Mouse (Mus musculus): ENCODE results near the gene Mtss1l. TPM values are rescaled to one million over a fixed set of nuclear protein-coding genes. Genes with fewer than 3 reads are reported as not detected.
"Not testable (repeated sequence)": the region's sequence is repeated elsewhere in the genome, so short reads cannot be mapped to it uniquely, and the experiment has no call there.

The Mtss1l gene
- polyA plus RNA-seq, 1 experiment from 2014 or later: 12.9 TPM

DNA sequence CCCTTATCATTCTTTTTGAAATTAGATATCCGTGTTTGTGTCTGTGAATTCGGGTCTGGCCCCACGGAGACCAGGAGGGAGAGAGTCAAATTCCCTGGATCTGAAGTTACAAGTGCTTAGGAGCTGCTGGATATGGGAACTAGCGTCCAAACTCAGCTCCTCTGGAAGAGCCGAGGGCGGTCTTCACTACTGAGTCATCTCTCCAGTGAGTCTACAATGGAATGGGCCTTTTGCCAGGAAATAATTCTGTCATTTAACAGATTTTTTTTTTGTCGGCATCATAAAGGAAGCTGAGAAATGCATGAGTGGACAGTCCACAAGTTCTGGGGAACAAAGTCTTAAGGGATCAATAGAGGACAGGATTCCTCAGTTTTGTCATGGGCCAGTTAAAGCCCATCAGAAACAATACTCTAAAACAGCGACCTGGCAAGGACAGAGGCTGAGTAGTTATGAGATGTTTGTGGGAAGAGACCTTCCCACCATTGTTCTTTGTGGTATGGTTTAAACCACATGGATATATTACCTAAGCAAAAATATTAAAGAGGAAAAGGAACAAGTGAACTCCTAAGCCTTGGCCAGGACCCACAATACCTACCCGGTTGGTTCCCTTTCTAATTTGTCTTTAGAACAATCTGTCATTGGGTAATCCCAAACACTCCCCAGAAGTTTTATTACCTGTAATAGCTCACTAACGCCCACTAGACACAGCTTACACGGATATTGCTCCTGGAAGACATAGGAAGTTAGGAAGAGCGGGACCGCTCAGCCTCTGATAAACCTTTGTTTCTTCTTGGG lies 58.8 kb downstream of the Mtss1l start:
- 76% methylated on average over 13 of the region's 13 CpGs for WGBS
- Histone ChIP-seq H3K9ac (no peak overlapping the region), H3K27ac (ENCODE audit: poor library complexity, severe bottlenecking) (no peak overlapping the region), H3K4me3 (no peak overlapping the region), H3K4me2 (no peak overlapping the region), H3K27me3 (replicated peaks) (no peaks in the 10 kb centered on the region), H3K4me1 (replicated peaks) (no peaks in the 10 kb centered on the region), H3K36me3 (no peaks in the 10 kb centered on the region), H3K9me3 (replicated peaks) (no peaks in the 10 kb centered on the region; the same call in 1 of the 2 replicates)
- no peak for ATAC-seq (ENCODE audit: insufficient number of reproducible peaks, low FRiP score)

DNA sequence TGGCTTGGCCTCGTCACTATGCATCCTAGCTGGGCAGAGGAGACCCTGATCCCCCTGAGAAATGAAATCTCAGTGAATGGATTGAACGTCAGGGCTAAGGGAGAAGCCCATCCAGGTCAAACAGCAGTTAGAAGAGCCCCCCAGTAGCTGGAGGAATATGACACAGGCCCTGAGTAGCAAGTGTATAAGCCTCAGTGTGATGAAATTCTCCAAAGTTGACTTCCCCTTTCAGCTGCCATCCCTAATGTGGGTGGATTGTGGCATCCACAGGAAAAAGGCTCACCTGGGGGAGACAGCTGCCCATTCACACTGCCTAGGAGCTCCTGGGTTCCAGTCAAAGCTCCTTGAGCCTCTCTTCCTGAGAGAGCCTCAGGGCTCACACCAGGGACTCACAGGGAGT lies 64.1 kb downstream of the Mtss1l start:
- WGBS: 57% methylated on average over 2 of the region's 2 CpGs
- Histone ChIP-seq H3K9ac (no peak overlapping the region), H3K27ac (ENCODE audit: poor library complexity, severe bottlenecking) (no peak overlapping the region), H3K36me3 (no peaks in the 10 kb centered on the region), H3K4me1 (replicated peaks) (no peaks in the 10 kb centered on the region), H3K4me2 (no peak overlapping the region), H3K4me3 (no peak overlapping the region), H3K27me3 (replicated peaks) (no peaks in the 10 kb centered on the region), H3K9me3 (replicated peaks) (no peaks in the 10 kb centered on the region)
- no peak for ATAC-seq (ENCODE audit: insufficient number of reproducible peaks, low FRiP score)

DNA sequence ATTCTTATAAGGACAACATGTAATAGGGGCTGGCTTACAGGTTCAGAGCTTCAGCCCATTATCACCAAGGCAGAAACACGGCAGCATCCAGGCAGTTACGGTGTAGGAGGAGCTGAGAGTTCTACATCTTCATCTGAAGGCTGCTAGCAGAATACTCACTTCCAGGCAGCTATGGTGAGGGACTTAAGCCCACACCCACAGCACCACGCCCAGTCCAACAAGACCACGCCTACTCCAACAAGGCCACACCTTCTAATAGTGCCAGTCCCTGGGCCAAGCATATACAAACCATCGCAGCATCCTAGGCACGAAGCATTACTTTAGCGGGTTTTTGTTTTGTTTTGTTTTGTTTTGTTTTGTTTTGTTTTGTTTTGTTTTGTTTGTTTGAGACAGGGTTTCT lies 65.2 kb downstream of the Mtss1l start:
- not testable (repeated sequence) for H3K4me3 ChIP-seq; H3K4me2 ChIP-seq; H3K9ac ChIP-seq; H3K9me3 ChIP-seq (replicated peaks); H3K27ac ChIP-seq (ENCODE audit: poor library complexity, severe bottlenecking); H3K27me3 ChIP-seq (replicated peaks); ATAC-seq (ENCODE audit: insufficient number of reproducible peaks, low FRiP score); H3K36me3 ChIP-seq; H3K4me1 ChIP-seq (replicated peaks)
- 70% methylated on average over 7 of the region's 7 CpGs for WGBS

DNA sequence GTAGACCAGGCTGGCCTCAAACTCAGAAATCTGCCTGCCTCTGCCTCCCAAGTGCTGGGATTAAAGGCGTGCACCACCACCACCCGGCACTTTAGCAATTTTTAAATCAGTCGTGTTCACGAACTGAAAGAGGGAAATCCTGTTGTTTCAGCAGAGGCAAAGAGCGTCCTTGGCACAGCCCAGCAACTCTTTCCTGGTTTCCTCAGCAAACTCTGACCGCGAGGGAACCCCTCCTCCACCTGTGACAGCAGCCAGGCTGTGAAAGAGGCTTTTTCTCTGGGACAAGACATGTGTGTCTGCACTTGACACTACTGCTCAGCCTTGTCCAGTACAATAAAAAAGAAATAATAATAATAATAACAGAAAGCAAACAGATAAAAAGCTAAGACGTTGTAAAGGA lies 65.7 kb downstream of the Mtss1l start:
- WGBS: 71% methylated on average over 8 of the region's 8 CpGs
- Histone ChIP-seq H3K9ac (no peak overlapping the region), H3K4me3 (no peak overlapping the region), H3K36me3 (no peaks in the 10 kb centered on the region), H3K27ac (ENCODE audit: poor library complexity, severe bottlenecking) (no peak overlapping the region), H3K4me1 (replicated peaks) (no peaks in the 10 kb centered on the region), H3K4me2 (no peak overlapping the region), H3K9me3 (replicated peaks) (no peaks in the 10 kb centered on the region), H3K27me3 (replicated peaks) (no peaks in the 10 kb centered on the region)
- ATAC-seq (ENCODE audit: insufficient number of reproducible peaks, low FRiP score): no peak

DNA sequence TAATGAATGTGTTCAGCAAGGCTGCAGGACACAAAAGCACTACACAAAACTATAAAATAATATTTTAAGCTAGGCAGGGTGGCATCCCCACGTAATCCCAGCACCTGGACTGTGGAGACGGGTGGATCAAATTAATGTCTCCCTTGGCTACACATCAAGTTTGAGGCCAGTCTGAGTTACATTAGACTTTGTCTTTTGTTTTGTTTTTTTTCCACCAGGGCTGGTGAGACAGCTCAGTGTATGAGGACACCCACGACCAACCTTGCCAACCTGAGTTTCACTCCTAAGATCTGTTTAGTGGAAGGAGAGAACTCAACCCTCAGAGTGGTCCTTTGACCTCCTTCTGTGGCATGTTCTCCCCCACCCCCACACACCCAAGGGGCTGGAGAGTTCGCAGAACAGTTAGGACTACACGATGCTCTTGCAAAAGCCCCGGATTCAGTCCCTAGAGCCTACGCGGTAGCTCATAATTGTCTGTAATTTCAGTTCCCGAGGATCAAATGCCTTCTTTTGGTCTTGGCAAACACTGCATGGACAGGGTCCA lies 66.2 kb downstream of the Mtss1l start:
- no peaks in the 10 kb centered on the region for H3K27me3 ChIP-seq (replicated peaks)
- H3K36me3 ChIP-seq: no peaks in the 10 kb centered on the region
- no peak overlapping the region for H3K27ac ChIP-seq (ENCODE audit: poor library complexity, severe bottlenecking)
- WGBS: 87% methylated on average over 9 of the region's 9 CpGs
- no peaks in the 10 kb centered on the region for H3K9me3 ChIP-seq (replicated peaks)
- no peak for ATAC-seq (ENCODE audit: insufficient number of reproducible peaks, low FRiP score)
- H3K4me2 ChIP-seq: no peak overlapping the region
- no peak overlapping the region for H3K9ac ChIP-seq
- no peaks in the 10 kb centered on the region for H3K4me1 ChIP-seq (replicated peaks)
- no peak overlapping the region for H3K4me3 ChIP-seq

DNA sequence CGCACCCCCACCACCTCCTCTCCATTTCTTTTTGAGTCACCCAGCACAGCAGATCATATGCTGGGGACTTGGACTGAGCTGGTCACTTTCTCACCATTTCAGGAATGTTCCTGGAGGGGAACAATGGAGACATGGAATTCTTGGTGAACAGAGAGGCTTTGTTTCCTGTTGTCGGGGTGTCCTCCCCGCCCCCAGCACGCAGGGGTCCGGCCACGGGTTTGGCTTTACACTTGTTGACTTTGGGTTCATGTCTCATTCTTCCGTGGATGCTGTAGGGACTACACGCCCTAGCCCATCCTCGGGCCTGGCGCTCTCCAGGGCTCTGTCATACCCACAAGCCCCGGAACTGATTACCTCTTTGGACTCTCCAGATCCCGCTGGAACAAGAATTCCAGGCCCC lies 67.7 kb downstream of the Mtss1l start:
- no peaks in the 10 kb centered on the region for H3K36me3 ChIP-seq
- no peak overlapping the region for H3K9ac ChIP-seq
- H3K27me3 ChIP-seq (replicated peaks): no peaks in the 10 kb centered on the region
- peaks cover 9% of the 10 kb centered on the region for H3K4me1 ChIP-seq (replicated peaks)
- no peak overlapping the region for H3K4me2 ChIP-seq
- no peak overlapping the region for H3K27ac ChIP-seq (ENCODE audit: poor library complexity, severe bottlenecking)
- no peaks in the 10 kb centered on the region for H3K9me3 ChIP-seq (replicated peaks)
- H3K4me3 ChIP-seq: no peak overlapping the region
- 45% methylated on average over 12 of the region's 12 CpGs for WGBS
- ATAC-seq (ENCODE audit: insufficient number of reproducible peaks, low FRiP score): no peak

DNA sequence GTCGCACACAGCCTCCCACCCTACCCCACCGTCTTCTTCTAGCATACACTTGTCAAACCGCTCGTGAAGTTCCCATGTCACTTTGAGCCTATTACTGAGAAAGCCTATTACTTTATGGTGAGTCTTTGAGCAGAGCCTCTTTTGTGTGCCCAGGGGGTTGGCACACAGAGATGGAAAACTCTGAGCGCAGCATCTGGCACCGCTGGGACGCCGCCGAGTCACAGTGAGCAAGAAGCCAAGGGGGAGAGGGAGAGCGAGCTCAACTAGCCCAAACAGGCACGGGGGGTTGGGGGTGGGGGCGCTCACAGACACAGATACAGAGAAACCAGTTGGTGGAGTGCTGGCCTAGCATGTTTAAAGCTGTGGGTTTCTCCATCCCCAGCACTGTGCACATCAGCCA lies 68.3 kb downstream of the Mtss1l start:
- H3K9ac ChIP-seq: no peak overlapping the region
- H3K27ac ChIP-seq (ENCODE audit: poor library complexity, severe bottlenecking): no peak overlapping the region
- no peaks in the 10 kb centered on the region for H3K36me3 ChIP-seq
- WGBS: 53% methylated on average over 12 of the region's 12 CpGs
- H3K27me3 ChIP-seq (replicated peaks): no peaks in the 10 kb centered on the region
- no peaks in the 10 kb centered on the region for H3K9me3 ChIP-seq (replicated peaks)
- no peak for ATAC-seq (ENCODE audit: insufficient number of reproducible peaks, low FRiP score)
- H3K4me2 ChIP-seq: no peak overlapping the region
- H3K4me1 ChIP-seq (replicated peaks): peaks cover 9% of the 10 kb centered on the region
- no peak overlapping the region for H3K4me3 ChIP-seq

DNA sequence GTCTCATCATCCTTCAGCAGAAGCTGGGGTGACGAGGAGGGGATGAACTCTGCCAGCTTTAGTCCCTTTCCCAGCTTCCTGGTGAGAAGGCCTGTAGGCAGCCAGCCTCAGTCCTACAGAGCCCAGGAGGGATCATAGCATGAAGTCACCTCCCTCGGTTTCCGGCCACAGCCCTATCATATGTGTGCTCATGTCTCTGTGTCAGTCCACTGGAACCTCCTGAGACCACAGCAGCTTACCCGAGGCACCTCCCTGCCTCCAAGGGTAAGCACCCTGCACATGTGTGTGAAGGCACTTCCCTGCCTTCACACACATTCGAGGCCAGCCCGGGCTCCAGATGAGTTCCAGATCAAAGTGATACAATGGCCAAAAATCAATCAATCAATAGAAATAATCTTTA lies 69.0 kb downstream of the Mtss1l start:
- ATAC-seq (ENCODE audit: insufficient number of reproducible peaks, low FRiP score): no peak
- Histone ChIP-seq H3K4me1 (replicated peaks) (peaks cover 9% of the 10 kb centered on the region), H3K4me3 (no peak overlapping the region), H3K36me3 (no peaks in the 10 kb centered on the region), H3K9ac (no peak overlapping the region), H3K27ac (ENCODE audit: poor library complexity, severe bottlenecking) (no peak overlapping the region), H3K4me2 (no peak overlapping the region), H3K9me3 (replicated peaks) (peaks cover 3% of the 10 kb centered on the region; the same call in 1 of the 2 replicates), H3K27me3 (replicated peaks) (no peaks in the 10 kb centered on the region)
- 52% methylated on average over 6 of the region's 6 CpGs for WGBS

Other genes with a start within 250 kb of the Mtss1l start
- 23.8 and 24.1 TPM in 2 replicates for gene Vac14, start 102.9 kb upstream of the Mtss1l start, polyA plus RNA-seq (2016; fragmentation: Nextera tagmentation; extraction: Ambion mirVana)
- gene Il34, start 84.4 kb downstream of the Mtss1l start, polyA plus RNA-seq (2016; fragmentation: Nextera tagmentation; extraction: Ambion mirVana): 0.13 and 0.32 TPM in 2 replicates
- gene Cog4, start 125.1 kb downstream of the Mtss1l start, polyA plus RNA-seq (2016; fragmentation: Nextera tagmentation; extraction: Ambion mirVana): 65.2 and 65.7 TPM in 2 replicates
- gene Sf3b3, start 125.3 kb downstream of the Mtss1l start, polyA plus RNA-seq (2016; fragmentation: Nextera tagmentation; extraction: Ambion mirVana): 106 and 110 TPM in 2 replicates
- gene Fuk, start 181.0 kb downstream of the Mtss1l start, polyA plus RNA-seq (2016; fragmentation: Nextera tagmentation; extraction: Ambion mirVana): 10.0 and 10.2 TPM in 2 replicates
- 27.1 and 27.6 TPM in 2 replicates for gene St3gal2, start 198.4 kb downstream of the Mtss1l start, polyA plus RNA-seq (2016; fragmentation: Nextera tagmentation; extraction: Ambion mirVana)

Measured in heart, embryonic 12.5 days (tissue).